Mouse (Mus musculus) stomach, embryonic 15.5 days (tissue): Measurements from ENCODE around the gene Fmo1. TPM values are rescaled to one million over a fixed set of nuclear protein-coding genes. Genes with fewer than 3 reads are reported as not detected.

Experiments
- ATAC-seq: fragments of 200-750 bp; cut with Nextera tagmentation; 2 replicates; pipeline ENCODE4 v1.8.0; 2017; ENCODE audit warnings: low read depth, moderate number of reproducible peaks, moderate TSS enrichment; ENCODE audit not compliant: insufficient read depth, low FRiP score
- H3K27ac ChIP-seq: fragments of 300-500 bp; sonication (generic); 2 replicates; pipeline ENCODE4 v1.5.1; 2015; ENCODE audit warnings: mild to moderate bottlenecking, inconsistent platforms
- H3K27me3 ChIP-seq: fragments of 300-500 bp; sonication (generic); replicated peaks from 2 replicates; pipeline ENCODE4 v1.6.1; 2015; ENCODE audit warnings: inconsistent platforms
- H3K36me3 ChIP-seq: fragments of 300-500 bp; sonication (generic); 2 replicates; pipeline ENCODE4 v1.6.1; 2015; ENCODE audit warnings: inconsistent platforms
- H3K4me1 ChIP-seq: fragments of 300-500 bp; sonication (generic); 2 replicates; pipeline ENCODE4 v1.6.1; 2015; ENCODE audit warnings: inconsistent platforms
- H3K4me2 ChIP-seq: fragments of 300-500 bp; sonication (generic); 2 replicates; pipeline ENCODE4 v1.6.1; 2015; ENCODE audit warnings: mild to moderate bottlenecking, inconsistent platforms
- H3K4me3 ChIP-seq: fragments of 300-500 bp; sonication (generic); replicated peaks from 2 replicates; pipeline ENCODE4 v1.5.1; 2015; ENCODE audit warnings: inconsistent platforms
- H3K9ac ChIP-seq: fragments of 300-500 bp; sonication (generic); 2 replicates; pipeline ENCODE4 v1.6.1; 2015; ENCODE audit warnings: inconsistent platforms
- H3K9me3 ChIP-seq: fragments of 300-500 bp; sonication (generic); 2 replicates; pipeline ENCODE4 v1.6.1; 2016; ENCODE audit warnings: inconsistent platforms
- WGBS: fragments of 180-500 bp; shearing (Covaris S2); methylation state at CpG from one replicate; pipeline ENCODE4 v1.1.7; 2015; 5-methylcytosine and 5-hydroxymethylcytosine counted together
- polyA plus RNA-seq: library from polyadenylated mRNA; unstranded; fragments of >200 nt; fragmentation: Nextera tagmentation; extraction: Ambion mirVana; gene quantifications from 2 replicates; pipeline ENCODE4 v1.2.1, GENCODE M21; 2015

Fmo1 gene
- polyA plus RNA-seq, 1 experiment from 2014 or later = 16.4 TPM

DNA sequence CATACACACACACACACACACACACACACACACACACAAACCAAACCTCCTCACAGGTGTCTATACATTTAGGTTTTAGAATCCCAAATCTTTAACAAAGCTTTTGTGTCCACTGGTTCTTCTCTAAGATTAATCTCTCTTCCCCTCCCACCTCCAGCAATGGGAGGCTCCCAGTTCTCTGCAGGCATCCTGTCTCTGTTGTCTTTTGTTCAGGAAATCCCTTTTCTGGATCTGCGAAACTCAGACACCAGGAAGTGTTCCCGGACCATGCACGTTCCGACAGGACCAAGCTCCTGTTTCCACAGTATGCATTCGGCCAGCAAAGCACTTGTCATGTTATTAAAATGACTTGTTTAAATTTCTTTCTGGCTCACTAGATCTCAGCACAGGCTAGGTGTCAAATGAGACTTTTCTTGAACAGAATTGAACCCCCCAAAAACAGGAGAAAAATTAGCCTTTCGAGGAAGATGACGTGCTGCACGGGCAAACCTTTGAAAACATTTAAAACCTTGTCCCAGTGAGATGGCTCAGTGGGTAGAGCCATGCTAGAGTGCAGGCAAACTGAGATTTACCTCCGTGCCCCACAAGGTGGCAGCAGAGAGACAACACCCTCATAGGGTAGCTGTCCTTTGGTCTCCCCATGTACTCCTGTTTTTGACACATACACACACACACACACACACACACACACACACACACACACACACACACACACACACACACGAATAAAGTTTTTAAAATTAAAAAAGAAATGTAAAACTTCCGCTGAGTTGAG, 13.4 kb upstream of the Fmo1 start:
- Histone ChIP-seq H3K4me3 (no peak overlapping the region), H3K9ac (no peak overlapping the region), H3K27me3 (no peaks in the 10 kb centered on the region), H3K4me1 (no peaks in the 10 kb centered on the region), H3K27ac (no peak overlapping the region), H3K36me3 (no peaks in the 10 kb centered on the region), H3K9me3 (no peaks in the 10 kb centered on the region), H3K4me2 (no peak overlapping the region)
- ATAC-seq = no peak
- 52% methylated on average over 11 of the region's 11 CpGs for WGBS

DNA sequence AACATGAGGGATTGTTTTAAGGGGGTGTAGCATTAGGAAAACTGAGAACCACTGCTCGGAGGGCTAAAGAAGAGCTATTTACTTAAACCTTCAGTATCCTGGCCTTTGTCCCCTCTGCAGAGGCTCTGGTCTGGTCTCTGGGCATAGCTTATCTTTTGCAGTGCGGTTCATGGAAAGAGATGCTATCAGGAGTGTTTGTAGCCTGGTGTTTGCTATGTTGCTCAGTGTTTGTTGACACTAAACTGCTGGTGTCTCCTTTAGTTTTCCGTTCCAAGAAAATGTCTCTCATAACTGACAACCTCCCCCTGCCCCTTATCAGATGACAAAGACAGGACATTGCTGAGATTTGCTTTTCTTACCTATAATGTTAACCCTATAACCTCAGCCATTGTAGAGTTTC, 8.7 kb upstream of the Fmo1 start:
- Histone ChIP-seq H3K36me3 (no peaks in the 10 kb centered on the region), H3K4me3 (no peak overlapping the region), H3K4me2 (no peak overlapping the region), H3K27ac (no peak overlapping the region), H3K9ac (no peak overlapping the region), H3K27me3 (no peaks in the 10 kb centered on the region), H3K4me1 (0 out of 2 replicates have a peak, but pooled peaks cover 3% of the 10 kb centered on the region), H3K9me3 (no peaks in the 10 kb centered on the region)
- 41% methylated on average over 3 of the region's 3 CpGs for WGBS
- ATAC-seq = no peak

DNA sequence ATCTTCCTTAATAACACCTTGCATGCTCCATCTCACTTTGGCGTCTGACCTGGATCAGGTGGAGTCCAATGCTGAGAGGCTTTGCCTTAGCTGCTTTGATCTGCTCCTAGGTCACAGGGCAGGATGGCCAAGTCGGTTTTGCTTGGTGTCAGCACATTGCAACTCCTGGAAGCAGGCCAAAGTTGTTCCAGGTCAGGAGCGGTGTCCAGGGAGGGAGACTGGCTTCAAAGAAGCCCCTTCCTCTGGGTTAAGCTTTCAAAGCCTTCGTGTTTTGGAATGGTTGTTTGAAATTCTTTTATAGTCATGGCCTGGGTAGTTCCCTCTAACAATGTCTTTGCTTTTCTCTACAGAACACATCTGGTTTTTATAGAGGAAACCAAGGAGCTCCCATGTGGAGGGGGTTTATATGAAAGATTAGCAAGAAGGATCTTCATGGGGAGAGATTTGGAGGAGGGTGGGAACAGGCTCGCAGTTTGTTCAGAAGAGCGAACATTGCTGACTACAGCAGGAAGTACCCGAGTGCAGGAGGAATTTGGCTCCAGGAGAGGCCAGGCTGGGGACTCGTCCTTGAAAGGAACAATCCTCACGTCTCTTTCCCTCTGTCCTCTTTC, 5.4 kb upstream of the Fmo1 start:
- ATAC-seq = no peak
- 28% methylated on average over 9 of the region's 9 CpGs for WGBS

DNA sequence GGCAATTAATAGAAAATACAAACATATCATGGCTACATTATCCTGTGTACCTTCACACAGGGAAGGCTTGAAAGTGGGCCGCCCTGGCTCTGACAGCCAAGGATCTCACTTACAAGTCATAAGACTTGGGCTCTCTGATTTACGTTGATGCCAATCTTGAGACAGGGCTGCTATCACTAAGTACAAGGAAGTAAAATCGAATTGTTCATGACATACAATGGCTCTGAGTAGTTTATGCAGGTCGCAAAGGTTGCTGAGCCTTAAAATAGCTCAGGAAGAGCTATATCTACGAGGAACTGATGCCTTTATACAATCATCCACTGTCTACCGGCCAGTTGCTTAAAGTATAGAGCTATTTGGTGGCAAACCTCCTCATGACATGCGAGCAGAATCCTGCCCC, 4.6 kb upstream of the Fmo1 start:
- no peak for ATAC-seq
- Histone ChIP-seq H3K4me2 (no peak overlapping the region), H3K4me1 (0 out of 2 replicates have a peak, but pooled peaks cover 3% of the 10 kb centered on the region), H3K9ac (no peak overlapping the region), H3K9me3 (no peaks in the 10 kb centered on the region), H3K4me3 (no peak overlapping the region), H3K36me3 (no peaks in the 10 kb centered on the region), H3K27me3 (no peaks in the 10 kb centered on the region), H3K27ac (no peak overlapping the region)
- WGBS = 78% methylated on average over 7 of the region's 7 CpGs

More for the DNA sequence above, 5.4 kb upstream of the Fmo1 start:
- H3K9me3 ChIP-seq = no peaks in the 10 kb centered on the region
- no peak overlapping the region for H3K27ac ChIP-seq
- no peak overlapping the region for H3K4me3 ChIP-seq
- H3K4me2 ChIP-seq = no peak overlapping the region
- H3K27me3 ChIP-seq = no peaks in the 10 kb centered on the region
- H3K36me3 ChIP-seq = no peaks in the 10 kb centered on the region
- no peak overlapping the region for H3K9ac ChIP-seq
- H3K4me1 ChIP-seq = 0 out of 2 replicates have a peak, but pooled peaks cover 3% of the 10 kb centered on the region

DNA sequence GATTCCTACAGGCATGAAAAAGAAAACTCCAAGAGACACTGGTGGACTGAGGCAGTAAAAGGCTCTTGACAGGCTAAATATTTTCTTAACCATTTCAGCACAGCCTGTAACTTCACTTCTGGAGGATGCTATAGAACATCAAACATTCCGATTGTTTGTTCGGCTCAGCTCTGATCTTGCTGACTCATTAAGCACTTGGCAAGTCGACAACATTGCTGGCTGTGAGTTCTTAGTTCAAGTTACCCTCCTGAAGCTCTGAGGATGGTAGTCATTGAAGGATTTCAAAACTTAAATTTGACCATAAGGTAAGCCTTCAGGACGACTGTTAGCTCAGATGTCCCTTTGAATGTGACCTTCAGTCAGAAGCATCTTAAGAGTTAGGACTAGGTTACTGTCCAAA, 986 bp upstream of the Fmo1 start:
- Histone ChIP-seq H3K36me3 (no peaks in the 10 kb centered on the region), H3K9ac (no peak overlapping the region), H3K27me3 (no peaks in the 10 kb centered on the region), H3K4me2 (no peak overlapping the region), H3K9me3 (no peaks in the 10 kb centered on the region), H3K27ac (no peak overlapping the region), H3K4me1 (0 out of 2 replicates have a peak, but pooled peaks cover 3% of the 10 kb centered on the region), H3K4me3 (no peak overlapping the region)
- 77% methylated on average over 4 of the region's 4 CpGs for WGBS
- ATAC-seq = no peak

DNA sequence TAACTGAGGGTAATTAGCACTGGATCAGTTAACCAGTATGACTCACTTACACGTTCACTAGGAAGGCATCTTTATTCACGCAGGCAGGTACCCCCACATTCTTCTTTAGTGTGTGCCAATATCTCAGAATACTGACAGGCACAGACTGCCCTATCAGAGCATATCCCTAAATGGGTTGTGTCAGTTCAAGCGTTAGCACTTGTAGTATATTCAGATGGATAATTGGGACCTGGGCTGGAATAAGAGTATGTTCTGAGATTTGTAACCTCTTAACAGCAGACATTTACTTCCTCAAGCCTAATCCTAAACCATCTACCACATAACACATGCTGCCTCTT, 948 bp downstream of the Fmo1 start:
- ATAC-seq = no peak
- no peaks in the 10 kb centered on the region for H3K9me3 ChIP-seq
- H3K4me2 ChIP-seq = no peak overlapping the region
- 60% methylated on average over 3 of the region's 3 CpGs for WGBS
- no peaks in the 10 kb centered on the region for H3K36me3 ChIP-seq
- H3K9ac ChIP-seq = no peak overlapping the region
- no peaks in the 10 kb centered on the region for H3K4me1 ChIP-seq
- H3K27ac ChIP-seq = no peak overlapping the region
- no peaks in the 10 kb centered on the region for H3K27me3 ChIP-seq
- no peak overlapping the region for H3K4me3 ChIP-seq

DNA sequence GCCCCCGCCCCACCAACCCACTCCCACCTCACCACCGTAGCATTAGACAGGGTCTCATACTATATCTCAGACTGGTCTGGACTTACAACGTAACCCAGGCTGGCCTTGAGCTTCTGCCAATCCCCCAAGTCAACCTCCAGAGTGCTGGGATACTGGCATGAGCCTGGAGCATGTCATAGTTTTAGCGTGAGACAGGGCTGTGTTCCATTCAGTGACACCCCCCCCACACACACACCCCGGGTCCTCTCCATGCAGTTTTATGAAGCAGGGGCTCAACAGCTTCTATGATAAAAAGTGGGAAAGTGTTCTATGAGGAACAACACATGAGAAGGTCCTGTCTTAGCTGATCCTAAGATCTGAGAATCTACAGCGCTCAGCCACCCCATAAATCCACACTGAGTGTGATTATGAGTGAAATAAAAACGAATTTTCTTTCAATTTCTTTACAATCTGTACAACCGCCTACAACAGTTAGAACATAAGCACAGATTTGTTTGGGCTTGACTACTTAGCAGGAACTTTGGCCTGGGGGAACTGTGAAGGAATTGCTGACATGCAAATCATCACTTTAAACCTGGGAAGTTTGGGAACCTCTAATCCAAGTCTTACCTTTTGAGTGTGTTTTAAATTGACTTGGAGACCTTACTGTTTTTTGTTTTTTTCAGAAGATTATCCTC, 1.5 kb downstream of the Fmo1 start:
- no peak overlapping the region for H3K27ac ChIP-seq
- WGBS = 76% methylated on average over 8 of the region's 8 CpGs
- H3K9ac ChIP-seq = no peak overlapping the region
- no peak overlapping the region for H3K4me2 ChIP-seq
- H3K9me3 ChIP-seq = no peaks in the 10 kb centered on the region
- no peaks in the 10 kb centered on the region for H3K4me1 ChIP-seq
- H3K4me3 ChIP-seq = no peak overlapping the region
- ATAC-seq = no peak
- no peaks in the 10 kb centered on the region for H3K27me3 ChIP-seq
- no peaks in the 10 kb centered on the region for H3K36me3 ChIP-seq

DNA sequence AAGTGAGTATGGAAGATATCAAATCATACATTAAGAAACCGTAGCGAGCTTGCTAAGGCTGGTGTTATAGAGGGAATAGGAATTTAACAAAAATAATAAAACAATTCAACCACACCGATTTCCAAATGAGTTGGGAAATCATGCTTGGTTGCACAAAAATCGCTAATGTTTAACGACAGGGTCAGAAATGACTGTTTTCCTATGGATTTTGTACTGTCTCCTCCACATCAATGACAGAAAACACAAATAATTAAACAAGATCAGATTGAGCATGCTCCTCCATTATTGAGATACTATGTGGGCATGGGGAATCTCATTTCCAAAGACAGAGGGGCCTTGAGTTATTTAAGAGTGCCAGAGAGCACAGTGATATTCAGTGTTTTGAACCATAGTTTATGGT, 2.1 kb downstream of the Fmo1 start:
- no peak overlapping the region for H3K9ac ChIP-seq
- H3K9me3 ChIP-seq = no peaks in the 10 kb centered on the region
- no peak overlapping the region for H3K4me2 ChIP-seq
- no peak overlapping the region for H3K27ac ChIP-seq
- H3K4me1 ChIP-seq = peaks cover 3% of the 10 kb centered on the region
- no peaks in the 10 kb centered on the region for H3K36me3 ChIP-seq
- no peaks in the 10 kb centered on the region for H3K27me3 ChIP-seq
- WGBS = 89% methylated on average over 5 of the region's 5 CpGs
- H3K4me3 ChIP-seq = no peak overlapping the region
- ATAC-seq = no peak

DNA sequence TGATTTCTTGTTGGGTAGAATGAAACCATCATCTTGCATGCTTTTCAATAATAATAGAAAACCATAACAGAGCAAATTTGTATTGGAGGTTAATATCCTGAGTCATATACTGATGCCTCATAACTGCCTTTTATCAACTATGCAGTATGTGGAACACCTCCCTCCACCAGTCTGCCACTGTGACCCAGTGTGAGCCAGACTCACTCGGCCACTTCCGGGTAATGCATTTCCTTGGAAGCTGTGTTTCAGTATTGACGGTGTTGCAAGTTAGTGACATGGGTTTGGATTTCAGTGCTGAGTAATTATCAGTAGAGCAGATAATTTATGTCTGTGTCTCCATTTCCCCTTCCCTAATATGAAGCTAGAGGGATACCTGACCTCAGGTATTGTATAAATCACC, 2.8 kb downstream of the Fmo1 start:
- 76% methylated on average over 3 of the region's 3 CpGs for WGBS
- Histone ChIP-seq H3K27ac (no peak overlapping the region), H3K4me1 (peaks cover 8% of the 10 kb centered on the region), H3K9me3 (no peaks in the 10 kb centered on the region), H3K4me3 (no peak overlapping the region), H3K9ac (no peak overlapping the region), H3K36me3 (no peaks in the 10 kb centered on the region), H3K4me2 (no peak overlapping the region), H3K27me3 (no peaks in the 10 kb centered on the region)
- ATAC-seq = no peak

DNA sequence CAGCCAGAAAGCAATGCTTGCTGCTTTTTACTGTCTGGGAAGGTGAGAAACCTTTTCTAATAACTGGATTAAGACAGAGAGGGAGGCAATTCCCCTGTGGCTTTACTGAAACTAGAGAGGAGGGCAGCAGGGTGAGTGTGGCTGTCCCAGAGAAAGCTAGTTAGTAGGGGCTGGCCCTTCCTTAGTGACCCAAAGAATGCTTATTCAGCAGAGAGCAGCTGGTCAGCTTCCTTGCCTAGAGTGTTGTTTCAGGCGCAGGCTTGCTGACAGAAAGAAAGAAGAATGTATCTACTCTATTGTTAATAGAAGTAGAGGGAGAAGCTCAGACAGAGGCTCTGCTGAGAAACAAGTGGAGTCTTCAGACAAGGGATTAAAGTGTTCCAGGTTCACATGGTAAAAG, 4.1 kb downstream of the Fmo1 start:
- Histone ChIP-seq H3K36me3 (no peaks in the 10 kb centered on the region), H3K4me2 (no peak overlapping the region), H3K9ac (no peak overlapping the region), H3K27me3 (no peaks in the 10 kb centered on the region), H3K4me3 (no peak overlapping the region), H3K27ac (no peak overlapping the region), H3K4me1 (peaks cover 8% of the 10 kb centered on the region), H3K9me3 (no peaks in the 10 kb centered on the region)
- ATAC-seq = no peak
- 13% methylated on average over 1 of the region's 1 CpGs for WGBS

DNA sequence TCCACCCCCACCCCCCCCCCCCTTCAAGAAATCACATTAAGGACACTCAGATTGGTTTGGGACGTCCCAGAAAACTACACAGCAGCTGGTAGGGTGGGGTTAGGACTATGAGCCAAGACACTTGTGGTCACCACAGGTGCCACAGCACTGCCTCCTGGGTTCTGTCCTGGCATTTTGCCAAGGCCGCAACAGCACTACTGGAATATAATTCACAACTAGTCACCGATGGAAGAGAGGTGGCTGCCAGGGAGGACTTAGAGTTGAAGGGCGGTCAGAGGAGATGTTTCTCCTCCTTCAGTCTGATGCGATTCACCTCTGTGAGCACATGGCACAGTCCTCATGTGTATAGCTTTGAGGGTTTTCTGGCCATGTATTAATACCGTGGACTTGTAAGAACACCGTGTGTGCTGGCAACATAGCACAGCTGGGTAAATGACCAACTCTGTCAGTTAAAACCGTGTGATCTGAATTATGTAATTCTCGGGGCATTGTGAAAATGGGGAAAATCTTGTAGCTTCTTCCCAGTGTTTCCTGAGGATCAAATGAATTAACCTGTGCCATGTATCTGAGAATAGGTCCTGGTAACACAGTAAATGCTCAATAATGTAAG, 6.3 kb downstream of the Fmo1 start:
- no peaks in the 10 kb centered on the region for H3K36me3 ChIP-seq
- H3K4me1 ChIP-seq = peaks cover 8% of the 10 kb centered on the region
- no peak overlapping the region for H3K27ac ChIP-seq
- no peaks in the 10 kb centered on the region for H3K9me3 ChIP-seq
- no peak overlapping the region for H3K4me2 ChIP-seq
- no peaks in the 10 kb centered on the region for H3K27me3 ChIP-seq
- ATAC-seq = peak; percentile 23; the same call in 1 of the 2 replicates
- WGBS = 71% methylated on average over 9 of the region's 9 CpGs
- H3K4me3 ChIP-seq = no peak overlapping the region
- no peak overlapping the region for H3K9ac ChIP-seq

DNA sequence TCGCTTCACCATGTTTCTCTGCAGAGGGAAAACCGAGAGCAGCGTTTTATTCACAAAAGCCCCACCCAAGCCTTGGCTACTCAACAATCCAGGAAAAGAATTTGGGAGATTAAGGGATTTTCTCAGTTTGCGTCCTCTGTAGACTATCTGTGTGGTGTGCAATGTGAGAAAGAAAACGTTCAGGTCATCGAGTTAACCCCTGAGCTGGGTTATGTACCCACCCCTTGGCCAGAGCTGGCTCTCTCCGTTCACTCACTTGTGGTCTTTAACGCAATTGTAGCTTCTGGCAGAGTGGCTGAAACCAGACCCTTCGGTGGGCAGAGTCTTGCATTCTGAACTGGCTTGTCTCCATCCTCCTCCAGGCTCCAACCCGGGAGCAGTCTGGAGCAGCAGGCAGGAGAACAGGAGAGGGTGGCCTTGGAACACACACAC, 6.8 kb downstream of the Fmo1 start:
- WGBS = 33% methylated on average over 10 of the region's 10 CpGs
- H3K9ac ChIP-seq = no peak overlapping the region
- no peak overlapping the region for H3K4me3 ChIP-seq
- no peak overlapping the region for H3K4me2 ChIP-seq
- no peaks in the 10 kb centered on the region for H3K9me3 ChIP-seq
- H3K36me3 ChIP-seq = no peaks in the 10 kb centered on the region
- no peak overlapping the region for H3K27ac ChIP-seq
- H3K27me3 ChIP-seq = no peaks in the 10 kb centered on the region
- peak; percentile 15; the same call in 1 of the 2 replicates for ATAC-seq
- H3K4me1 ChIP-seq = peaks cover 8% of the 10 kb centered on the region
